Mouse (Mus musculus) heart, postnatal 0 days (tissue): Measurements from ENCODE around the gene Rnf8.

Source experiments
- CTCF ChIP-seq: IDR thresholded peaks from 2 replicates; pipeline ENCODE4 v1.5.1; 2016; ENCODE audit warnings: antibody characterized with exemption, control low read depth, low read depth
- EP300 ChIP-seq: IDR thresholded peaks from 2 replicates; pipeline ENCODE4 v1.6.1; 2016; ENCODE audit warnings: antibody characterized with exemption, low read depth

- TF ChIP-seq CTCF: no peak
- no peak for TF ChIP-seq EP300
These were observed 44.8 kb upstream of the Rnf8 start for GRCm38 (mm10) chr17:29569831-29570230.
